Mouse (Mus musculus) liver, adult 2 months (tissue): ENCODE data around the gene Fam102a. TPM values are rescaled to one million over a fixed set of nuclear protein-coding genes. Genes with fewer than 3 reads are reported as not detected.

Experiments used
- DNase-seq: peaks from one replicate; pipeline ENCODE4 v3.0.0-alpha.2; 2011; ENCODE audit warnings: low read depth, low spot score; ENCODE audit errors: extremely low read depth
- H3K27ac ChIP-seq: fragments of 200-500 bp; replicated peaks from 2 replicates; pipeline ENCODE4 v1.5.1; 2012; ENCODE audit warnings: low read depth, mild to moderate bottlenecking, control low read depth, inconsistent platforms, low read length; ENCODE audit not compliant: insufficient read depth
- H3K27me3 ChIP-seq: fragments of 200-500 bp; 2 replicates; pipeline ENCODE4 v1.6.1; 2012; ENCODE audit warnings: mild to moderate bottlenecking, moderate library complexity, low read length, inconsistent platforms; ENCODE audit not compliant: control insufficient read depth, insufficient read depth
- H3K36me3 ChIP-seq: fragments of 200-500 bp; 2 replicates; pipeline ENCODE4 v1.6.1; 2012; ENCODE audit warnings: low read length, inconsistent platforms; ENCODE audit not compliant: control insufficient read depth, insufficient read depth
- H3K4me1 ChIP-seq: fragments of 200-500 bp; 2 replicates; pipeline ENCODE4 v1.6.1; 2011; ENCODE audit warnings: low read length; ENCODE audit not compliant: control insufficient read depth, insufficient read depth
- H3K4me3 ChIP-seq: fragments of 200-500 bp; 2 replicates; pipeline ENCODE4 v1.5.1; 2011; ENCODE audit warnings: low read depth, mild to moderate bottlenecking, control low read depth, low read length, moderate library complexity; ENCODE audit not compliant: insufficient read depth
- H3K79me2 ChIP-seq: fragments of 200-500 bp; 2 replicates; pipeline ENCODE4 v1.6.1; 2012; ENCODE audit warnings: inconsistent platforms, mild to moderate bottlenecking, low read length, moderate library complexity; ENCODE audit not compliant: control insufficient read depth, insufficient read depth
- H3K9ac ChIP-seq: fragments of 200-500 bp; 2 replicates; pipeline ENCODE4 v1.6.1; 2012; ENCODE audit warnings: low read depth, mild to moderate bottlenecking, control low read depth, inconsistent platforms, low read length
- CTCF ChIP-seq: fragments of 200-500 bp; IDR thresholded peaks from 2 replicates; pipeline ENCODE4 v1.5.1; 2011; ENCODE audit warnings: low read depth, low read length, control low read depth
- POLR2A ChIP-seq: fragments of 200-500 bp; IDR thresholded peaks from 2 replicates; pipeline ENCODE4 v1.6.1; 2011; ENCODE audit warnings: low read length, control low read depth; ENCODE audit not compliant: insufficient read depth; ENCODE audit errors: extremely low read depth
- WGBS: fragments of 180-500 bp; shearing (Covaris S2); methylation state at CpG from one replicate; pipeline ENCODE4 v1.1.7; 2018; 5-methylcytosine and 5-hydroxymethylcytosine counted together
- polyA plus RNA-seq: library from polyadenylated mRNA; depleted of rRNA; stranded (reverse); fragments of >200 nt; gene quantifications from 2 replicates; pipeline ENCODE4 v1.2.3, GENCODE M21; 2012
- total RNA-seq: library from RNA; depleted of rRNA; stranded (reverse); fragments of >200 nt; gene quantifications from 2 replicates; pipeline ENCODE4 v1.2.3, GENCODE M21; 2014

The Fam102a gene
- total and polyA plus RNA-seq, 2 experiments: 7.0 to 11.0 TPM

GRCm38 (mm10) chr2:32578146-32579046 is 43.3 kb downstream of the Fam102a start:
- DNase-seq: no peak
- H3K79me2 ChIP-seq: no peaks in the 10 kb centered on the region
- H3K36me3 ChIP-seq: no peaks in the 10 kb centered on the region
- TF ChIP-seq CTCF: no peak
- TF ChIP-seq POLR2A: no peak
- H3K4me1 ChIP-seq: peaks cover 2% of the 10 kb centered on the region; the same call in 1 of the 2 replicates
- no peak overlapping the region for H3K27ac ChIP-seq
- no peak overlapping the region for H3K4me3 ChIP-seq
- 0 out of 2 replicates have a peak, but pooled peaks cover 5% of the 10 kb centered on the region for H3K27me3 ChIP-seq
- H3K9ac ChIP-seq: no peak overlapping the region
- 48% methylated on average over 24 of the region's 30 CpGs for WGBS

- no peak for TF ChIP-seq CTCF
- TF ChIP-seq POLR2A: no peak
- peaks cover 2% of the 10 kb centered on the region; the same call in 1 of the 2 replicates for H3K4me1 ChIP-seq
- H3K4me3 ChIP-seq: no peak overlapping the region
- H3K27ac ChIP-seq: no peak overlapping the region
- no peaks in the 10 kb centered on the region for H3K79me2 ChIP-seq
- no peak overlapping the region for H3K9ac ChIP-seq
- no peak for DNase-seq
- H3K27me3 ChIP-seq: no peaks in the 10 kb centered on the region
- WGBS: 57% methylated on average over 19 of the region's 19 CpGs
- H3K36me3 ChIP-seq: no peaks in the 10 kb centered on the region
Observed at GRCm38 (mm10) chr2:32581450-32582095, 46.4 kb downstream of the Fam102a start.

- TF ChIP-seq CTCF: peak; percentile 99
- no peak for TF ChIP-seq POLR2A
- H3K36me3 ChIP-seq: no peaks in the 10 kb centered on the region
- H3K4me1 ChIP-seq: peaks cover 2% of the 10 kb centered on the region; the same call in 1 of the 2 replicates
- no peaks in the 10 kb centered on the region for H3K27me3 ChIP-seq
- H3K79me2 ChIP-seq: no peaks in the 10 kb centered on the region
- H3K4me3 ChIP-seq: no peak overlapping the region
- WGBS: 20% methylated on average over 37 of the region's 37 CpGs
- peak; percentile 56 for DNase-seq
- H3K9ac ChIP-seq: no peak overlapping the region
- H3K27ac ChIP-seq: no peak overlapping the region
Observed at GRCm38 (mm10) chr2:32582830-32583799, 48.0 kb downstream of the Fam102a start.

- Histone ChIP-seq H3K9ac (no peak overlapping the region), H3K36me3 (no peaks in the 10 kb centered on the region), H3K27me3 (no peaks in the 10 kb centered on the region), H3K79me2 (no peaks in the 10 kb centered on the region), H3K4me1 (peaks cover 11% of the 10 kb centered on the region), H3K4me3 (no peak overlapping the region), H3K27ac (no peak overlapping the region)
- DNase-seq: no peak
- TF ChIP-seq CTCF (no peak), POLR2A (no peak)
- WGBS: 92% methylated on average over 7 of the region's 7 CpGs
Observed at GRCm38 (mm10) chr2:32585149-32585714, 50.1 kb downstream of the Fam102a start.

- Histone ChIP-seq H3K27ac (no peak within 1 kb of the TSS), H3K27me3 (no peaks in the 10 kb centered on the region), H3K4me1 (peaks cover 13% of the 10 kb centered on the region), H3K9ac (peak within 1 kb of the TSS; percentile 70), H3K36me3 (no peaks in the 10 kb centered on the region), H3K79me2 (no peaks in the 10 kb centered on the region), H3K4me3 (peak within 1 kb of the TSS; percentile 72)
- TF ChIP-seq CTCF: peak; percentile 41; the same call in 1 of the 2 replicates
- peak; percentile 40; the same call in 1 of the 2 replicates for TF ChIP-seq POLR2A
- WGBS: 4% methylated on average over 38 of the region's 38 CpGs
- peak; percentile 53 for DNase-seq
Observed at GRCm38 (mm10) chr2:32586871-32587351, 51.8 kb downstream of the Fam102a start, which contains the start of gene St6galnac4. St6galnac4 (plus strand) TSS chr2:32587095.
